Mouse (Mus musculus): ENCODE measurements at regions not wholly inside any gene's neighbourhood (a gene's known extent, or its start where the extent isn't known, plus 50 kb on each side); places are given as distances from the start of the nearest gene placed in this dataset.

GRCm38 (mm10) chr13:97558884-97559283 is 201.5 kb downstream of the Gm10260 start:
- DNase-seq: no peak

DNA sequence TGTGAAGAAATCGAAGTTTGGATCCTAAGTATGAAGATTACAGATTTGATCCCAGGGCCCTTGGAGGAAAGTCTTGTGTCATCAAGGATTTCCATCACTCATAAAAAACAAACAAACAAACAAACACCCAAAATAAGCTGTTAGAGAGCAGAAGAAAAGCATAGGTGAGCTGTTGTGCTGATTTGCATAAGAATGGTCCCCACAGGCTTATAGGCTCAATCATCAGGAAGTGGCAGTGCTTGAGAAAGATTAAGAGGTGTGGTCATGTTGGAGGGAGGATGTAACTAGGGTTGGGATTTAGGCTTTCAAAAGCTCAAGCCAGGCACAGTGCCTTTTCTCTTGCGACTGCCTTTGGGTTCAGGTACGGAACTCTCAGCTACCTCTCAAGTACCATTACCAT is 205.1 kb downstream of the Gm10260 start:
- no peak for DNase-seq

GRCm38 (mm10) chr13:97554601-97555000 is 205.8 kb downstream of the Gm10260 start:
- no peak for DNase-seq

- no peak for DNase-seq
These were observed 208.2 kb downstream of the Gm10260 start for GRCm38 (mm10) chr13:97552236-97552635.

DNA sequence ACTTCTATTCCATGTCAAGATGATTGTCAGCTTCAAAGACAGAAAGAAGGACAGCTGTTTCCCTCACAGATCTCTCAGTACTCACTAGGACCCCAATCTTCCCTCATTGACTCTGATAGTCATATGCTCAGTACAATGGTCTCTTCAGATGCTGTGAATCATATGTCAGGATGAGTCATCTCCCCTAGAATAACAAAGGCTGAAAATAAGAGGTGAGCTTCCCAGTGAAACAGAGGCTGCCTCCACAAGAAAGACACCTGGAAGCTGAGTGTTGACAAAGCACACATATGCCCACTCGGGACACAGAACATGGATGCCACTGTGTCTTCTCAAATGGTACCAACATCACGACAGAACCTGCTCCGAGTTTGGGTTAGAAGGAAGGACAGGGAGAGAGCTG is 209.6 kb downstream of the Gm10260 start:
- no peak for DNase-seq

DNA sequence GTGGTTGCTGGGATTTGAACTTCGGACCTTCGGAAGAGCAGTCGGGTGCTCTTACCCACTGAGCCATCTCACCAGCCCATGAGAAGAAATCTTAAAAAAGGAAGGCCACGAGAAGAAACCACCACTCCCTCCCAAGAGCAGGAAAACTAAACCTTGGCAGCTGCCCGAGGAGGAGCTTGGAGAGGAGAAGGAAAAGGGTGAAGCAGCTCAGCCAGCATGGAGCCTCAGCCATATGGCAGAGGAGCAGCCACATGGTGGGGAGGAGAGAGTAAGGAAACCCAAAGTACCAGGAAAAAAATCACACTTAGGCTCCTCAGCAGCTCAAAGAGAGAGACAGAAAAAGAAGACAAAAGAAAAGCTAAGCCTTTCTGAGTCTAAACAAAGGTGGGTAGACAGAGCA is 210.3 kb downstream of the Gm10260 start:
- no peak for DNase-seq

- no peak for DNase-seq
These were observed 211.0 kb downstream of the Gm10260 start for GRCm38 (mm10) chr13:97549384-97549783.

GRCm38 (mm10) chr13:97548527-97548977 is 211.9 kb downstream of the Gm10260 start:
- peak; percentile 75 to 80 for DNase-seq

DNA sequence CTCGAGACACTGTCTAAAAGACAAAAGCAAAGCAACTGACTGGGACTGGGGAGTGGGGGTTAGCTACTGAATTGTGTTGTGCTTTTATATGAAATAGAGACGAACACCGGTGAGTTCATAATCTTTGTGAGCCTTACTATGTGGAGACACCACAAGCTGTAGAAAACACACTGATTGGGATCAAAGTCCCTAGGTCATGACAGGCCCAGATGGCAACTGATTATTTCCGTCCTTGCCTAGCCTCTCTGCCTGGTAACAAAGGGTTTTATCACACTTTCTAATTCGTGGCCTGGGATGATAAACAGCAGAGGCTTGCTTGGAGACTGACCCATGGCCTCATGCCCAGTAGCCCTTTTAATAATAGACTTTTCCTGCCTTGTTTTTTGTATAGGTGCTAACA is 213.5 kb downstream of the Gm10260 start:
- DNase-seq: no peak

DNA sequence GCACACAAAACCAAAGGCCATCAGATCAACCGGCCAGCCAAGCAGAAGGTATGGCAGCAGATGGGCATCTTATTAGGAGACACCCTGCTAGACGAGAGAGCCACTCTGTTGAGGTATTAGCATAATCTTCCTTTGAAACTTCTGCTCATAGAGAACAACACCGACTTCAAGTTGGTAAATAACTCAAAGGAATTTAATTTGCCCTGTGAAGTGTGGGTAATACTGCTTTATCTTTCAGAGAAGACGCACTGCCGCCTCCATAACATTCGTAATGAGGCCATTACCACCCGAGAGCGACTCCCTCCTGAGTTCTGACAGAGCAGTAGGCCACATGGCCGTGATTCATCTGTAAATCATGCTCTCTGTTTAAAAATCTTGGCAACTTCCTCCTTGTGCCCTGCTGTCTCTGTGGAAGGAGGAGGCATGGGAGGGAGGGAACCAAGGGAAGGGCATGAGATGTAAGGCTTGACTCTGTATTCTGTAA is 214.4 kb downstream of the Gm10260 start:
- DNase-seq: peak; percentile 21 to 35

GRCm38 (mm10) chr13:97539686-97540085 is 220.7 kb downstream of the Gm10260 start:
- DNase-seq: no peak

- DNase-seq: no peak
These were observed 222.0 kb downstream of the Gm10260 start for GRCm38 (mm10) chr13:97538441-97538840.

DNA sequence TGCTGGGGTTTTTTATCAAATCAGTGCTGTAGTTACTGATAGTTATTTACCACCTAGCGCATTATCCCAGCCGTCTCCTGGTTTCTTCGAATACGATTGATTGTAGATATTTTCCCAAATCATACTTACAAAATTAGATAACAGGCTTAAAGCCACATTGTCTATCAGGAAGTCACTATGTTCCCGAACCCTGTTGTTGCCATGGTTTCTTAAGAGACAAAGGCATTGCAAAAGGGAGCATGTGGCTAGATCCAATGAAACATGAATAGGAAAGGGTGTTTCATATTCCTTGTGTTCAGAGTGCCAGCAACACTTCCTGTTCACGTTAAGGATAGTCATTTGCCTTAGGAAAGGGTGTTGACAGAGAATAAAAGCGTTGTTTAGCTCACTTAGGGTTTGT is 222.7 kb downstream of the Gm10260 start:
- no peak for DNase-seq

GRCm38 (mm10) chr13:97537206-97537605 is 223.2 kb downstream of the Gm10260 start:
- DNase-seq: no peak

DNA sequence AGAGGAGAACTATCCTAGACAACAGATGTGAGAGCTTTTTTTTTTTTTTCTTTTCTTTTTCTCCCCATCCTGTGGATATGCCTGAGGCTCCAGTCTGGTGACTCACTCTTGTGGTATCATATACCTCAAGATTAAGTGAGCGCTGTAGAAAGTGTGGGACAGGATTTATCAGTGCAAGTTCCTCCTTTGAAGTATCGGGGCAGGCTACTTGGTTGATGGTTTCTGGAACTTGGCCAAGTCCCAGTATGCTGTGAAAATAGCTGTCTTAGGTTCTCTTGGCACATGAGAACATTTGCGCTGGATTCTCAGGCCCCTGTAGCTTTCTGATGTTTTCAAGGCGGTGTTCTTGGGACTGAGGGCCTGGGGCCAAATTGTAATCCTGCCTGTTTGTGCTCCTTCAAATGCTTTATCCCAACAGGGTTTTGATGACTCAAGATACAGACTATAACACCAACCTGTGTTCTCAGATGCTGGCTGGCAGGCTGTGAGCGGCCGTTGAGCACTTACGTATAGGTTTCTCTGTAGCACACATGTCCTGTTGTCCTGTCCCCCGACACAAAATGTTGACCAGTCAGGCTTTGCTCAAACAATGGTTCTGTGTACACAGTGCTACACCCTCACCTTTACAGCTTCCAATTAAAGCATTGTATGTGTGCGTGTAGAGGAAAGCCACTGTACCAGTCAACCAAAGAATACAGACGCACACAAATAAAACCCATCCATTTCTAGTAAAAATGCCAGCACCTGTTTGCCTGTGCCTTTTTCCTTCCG is 226.4 kb downstream of the Gm10260 start:
- DNase-seq: no peak

- no peak for DNase-seq
These were observed 229.3 kb downstream of the Gm10260 start for GRCm38 (mm10) chr13:97531181-97531580.

DNA sequence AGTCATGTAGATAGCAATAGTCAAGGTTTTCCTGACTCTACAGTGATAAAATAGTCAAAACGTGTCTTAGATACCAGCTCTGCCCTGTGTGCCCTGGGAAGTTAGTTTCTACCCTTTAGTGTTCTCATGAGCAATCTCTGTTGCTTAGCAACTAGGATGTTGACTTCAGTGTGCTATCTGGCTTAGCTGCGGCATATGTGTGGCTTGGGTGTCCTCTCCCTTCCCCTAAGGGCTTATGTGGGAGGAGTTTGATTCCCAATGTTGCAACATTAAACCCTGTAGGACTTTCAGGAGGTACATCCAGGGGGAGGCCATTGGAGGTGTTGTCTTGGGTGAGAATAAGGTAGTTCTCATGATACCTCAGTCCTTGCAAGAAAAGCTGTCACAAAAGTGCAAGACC is 229.9 kb downstream of the Gm10260 start:
- no peak for DNase-seq

- DNase-seq: no peak
These were observed 232.5 kb downstream of the Gm10260 start for GRCm38 (mm10) chr13:97527958-97528357.

DNA sequence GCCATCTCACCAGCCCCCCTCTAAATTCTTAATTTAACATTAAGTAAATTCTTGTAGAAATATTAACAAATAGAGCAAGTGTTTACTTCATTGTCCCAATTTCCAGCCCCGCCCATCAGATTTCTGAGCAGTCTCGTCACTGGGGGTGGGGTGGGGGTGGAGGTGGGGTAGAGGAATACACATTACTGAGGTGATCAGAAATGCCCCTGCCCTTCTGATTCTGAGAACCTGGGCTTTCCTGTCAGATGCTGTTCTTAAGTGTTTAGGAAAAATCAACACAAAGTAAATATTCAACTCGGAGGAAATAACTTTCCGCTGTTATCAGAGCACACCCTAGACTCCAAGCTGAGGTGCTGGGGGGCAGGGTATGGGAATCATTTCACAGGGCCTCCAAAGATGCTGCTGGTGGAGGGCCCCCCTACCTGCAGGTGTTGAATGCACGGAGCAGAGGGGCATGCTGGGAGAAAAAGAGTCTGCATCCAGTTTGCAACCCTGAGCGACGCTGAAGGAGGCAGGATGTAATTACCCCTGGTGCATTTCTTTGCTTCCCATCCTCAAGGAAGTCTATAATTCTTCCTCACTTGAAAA is 235.5 kb downstream of the Gm10260 start:
- DNase-seq: no peak

DNA sequence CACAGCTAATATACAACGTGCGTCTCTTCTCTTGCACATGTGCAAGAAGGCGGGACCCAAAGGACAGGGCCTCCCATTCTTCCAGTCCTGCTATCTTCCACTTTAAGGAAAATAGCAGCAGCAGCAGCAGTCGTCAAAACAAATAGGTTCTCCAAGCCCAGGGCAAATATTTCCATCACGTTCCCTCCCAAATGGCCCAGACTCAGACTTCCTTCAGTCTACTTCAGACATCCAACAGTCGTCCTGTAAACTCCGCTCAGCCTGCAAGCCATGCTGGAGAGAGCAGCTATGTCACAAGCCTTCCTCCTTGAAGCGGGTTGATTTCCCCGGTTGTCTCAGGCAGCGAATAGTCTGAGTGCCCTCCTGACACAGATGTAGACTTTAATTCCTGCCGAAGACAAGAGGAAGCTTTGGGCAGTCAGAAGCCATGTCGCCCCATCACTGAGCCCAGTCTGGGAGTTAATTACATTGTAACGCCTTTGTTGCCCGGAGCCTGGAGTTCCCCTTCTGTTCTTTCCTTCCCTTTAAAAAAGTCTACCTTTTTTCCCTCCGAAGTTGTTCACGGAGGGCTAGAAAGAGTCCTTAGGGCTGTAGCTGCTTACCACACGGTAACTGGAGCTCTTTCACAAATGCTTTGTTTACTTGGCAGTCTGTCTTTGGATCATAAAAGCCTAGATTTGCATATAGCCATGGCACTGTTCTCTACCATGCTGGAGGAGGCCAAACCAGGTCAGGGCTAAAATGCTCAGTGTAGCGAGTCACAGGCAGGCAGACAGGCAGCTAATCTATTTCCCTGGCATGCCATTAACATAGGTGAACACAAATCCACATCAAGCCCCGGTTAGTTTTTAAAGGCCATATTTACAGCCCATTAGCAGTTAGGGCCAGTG is 236.7 kb downstream of the Gm10260 start:
- DNase-seq: no peak

DNA sequence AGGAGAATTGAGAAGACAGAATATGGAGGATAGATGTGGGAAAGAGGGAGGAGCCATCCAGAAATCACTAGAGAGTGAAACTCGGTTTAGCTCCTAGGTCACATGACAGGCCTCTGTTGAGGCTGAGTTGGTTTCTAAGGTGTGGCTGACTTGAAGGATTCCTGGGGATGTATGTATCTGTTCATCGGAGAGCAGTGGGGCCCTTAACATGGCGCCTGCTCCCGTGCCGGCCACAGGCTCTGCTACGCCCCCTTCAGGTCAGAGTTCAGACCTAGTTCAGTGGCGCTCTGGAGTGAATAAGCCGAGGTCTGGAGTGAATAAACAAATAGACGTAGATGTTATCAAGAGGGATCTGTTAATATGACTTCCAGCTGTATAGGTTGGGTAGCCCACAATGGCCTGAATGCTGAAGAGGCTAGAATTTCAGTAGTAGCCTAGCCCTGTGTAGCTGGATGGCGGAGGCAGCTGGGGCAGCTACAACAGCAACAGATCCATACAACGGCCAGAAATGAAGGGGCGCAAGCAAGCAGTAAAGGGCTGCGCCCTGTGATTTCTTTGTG is 239.4 kb downstream of the Gm10260 start:
- no peak for DNase-seq

GRCm38 (mm10) chr13:97516731-97517130 is 243.7 kb downstream of the Gm10260 start:
- no peak for DNase-seq

Data from lung, adult 18-20 months (tissue).